Mouse (Mus musculus): ENCODE measurements around the gene Ywhah. TPM values are rescaled to one million over a fixed set of nuclear protein-coding genes. Genes with fewer than 3 reads are reported as not detected.

The Ywhah gene
- polyA plus RNA-seq, 1 experiment from 2014 or later = 435 TPM

Other genes starting within 250 kb of the Ywhah start
- 74.8 and 77.6 TPM in 2 replicates for gene Pisd, start 233.2 kb upstream of the Ywhah start, polyA plus RNA-seq (2016; fragmentation: Nextera tagmentation; extraction: Ambion mirVana)
- not detected in 2 replicates for gene Gm20671, start 191.7 kb upstream of the Ywhah start, polyA plus RNA-seq (2016; fragmentation: Nextera tagmentation; extraction: Ambion mirVana)
- 19.7 and 21.9 TPM in 2 replicates for gene Prr14l, start 164.6 kb upstream of the Ywhah start, polyA plus RNA-seq (2016; fragmentation: Nextera tagmentation; extraction: Ambion mirVana)
- gene Depdc5, start 155.1 kb upstream of the Ywhah start, polyA plus RNA-seq (2016; fragmentation: Nextera tagmentation; extraction: Ambion mirVana) = 41.6 and 42.8 TPM in 2 replicates
- not detected in 2 replicates for gene Slc5a1, start 85.4 kb downstream of the Ywhah start, polyA plus RNA-seq (2016; fragmentation: Nextera tagmentation; extraction: Ambion mirVana)
- 2.0 and 2.9 TPM in 2 replicates for gene Spon2, start 199.6 kb downstream of the Ywhah start, polyA plus RNA-seq (2016; fragmentation: Nextera tagmentation; extraction: Ambion mirVana)